Mouse (Mus musculus) fat pad, adult 2 months (tissue): ENCODE data around the gene Ctf2.
"Not testable (repeated sequence)": the region's sequence is repeated elsewhere in the genome, so short reads cannot be mapped to it uniquely, and the experiment has no call there.

Experiments used
- DNase-seq: peaks from one replicate; pipeline ENCODE4 v3.0.0-alpha.2; 2011; ENCODE audit warnings: low read depth, low spot score; ENCODE audit errors: extremely low read depth

The Ctf2 gene

GRCm38 (mm10) chr7:127732066-127732465 is at the start of gene Ctf2:
Gene Ctf2 (minus strand): TSS chr7:127732166.
- not testable (repeated sequence) for DNase-seq

- DNase-seq = no peak
These were observed 46.4 kb upstream of the Ctf2 start for GRCm38 (mm10) chr7:127778350-127778749.

GRCm38 (mm10) chr7:127777474-127778266 is 45.7 kb upstream of the Ctf2 start:
- no peak for DNase-seq

GRCm38 (mm10) chr7:127776878-127777473 is 45.0 kb upstream of the Ctf2 start:
- no peak for DNase-seq

GRCm38 (mm10) chr7:127776426-127776825 is 44.5 kb upstream of the Ctf2 start, which contains the start of gene Setd1a:
Gene Setd1a (plus strand): TSS chr7:127776670.
- no peak for DNase-seq

- not testable (repeated sequence) for DNase-seq
These were observed 43.9 kb upstream of the Ctf2 start for GRCm38 (mm10) chr7:127775837-127776236.

- no peak for DNase-seq
These were observed 41.9 kb upstream of the Ctf2 start for GRCm38 (mm10) chr7:127773664-127774384.

GRCm38 (mm10) chr7:127772557-127772956 is 40.6 kb upstream of the Ctf2 start:
- no peak for DNase-seq

GRCm38 (mm10) chr7:127772080-127772479 is 40.1 kb upstream of the Ctf2 start:
- no peak for DNase-seq

GRCm38 (mm10) chr7:127771262-127771661 is 39.3 kb upstream of the Ctf2 start:
- DNase-seq = no peak

- no peak for DNase-seq
These were observed 38.3 kb upstream of the Ctf2 start for GRCm38 (mm10) chr7:127770039-127770905.

- no peak for DNase-seq
These were observed 37.7 kb upstream of the Ctf2 start, which contains the start of gene Orai3 for GRCm38 (mm10) chr7:127769651-127770038. Gene Orai3 (plus strand): TSS chr7:127769815.

GRCm38 (mm10) chr7:127768997-127769593 is 37.1 kb upstream of the Ctf2 start:
- no peak for DNase-seq

GRCm38 (mm10) chr7:127768346-127768996 is 36.5 kb upstream of the Ctf2 start:
- DNase-seq = no peak

- no peak for DNase-seq
These were observed 35.8 kb upstream of the Ctf2 start for GRCm38 (mm10) chr7:127767671-127768345.

- no peak for DNase-seq
These were observed 35.1 kb upstream of the Ctf2 start for GRCm38 (mm10) chr7:127766851-127767609.

GRCm38 (mm10) chr7:127765756-127766155 is 33.8 kb upstream of the Ctf2 start:
- no peak for DNase-seq

- no peak for DNase-seq
These were observed 31.7 kb upstream of the Ctf2 start for GRCm38 (mm10) chr7:127763642-127764041.

GRCm38 (mm10) chr7:127761026-127761425 is 29.1 kb upstream of the Ctf2 start:
- DNase-seq = no peak
